Mouse (Mus musculus) megakaryocyte, embryonic 14.5 days (primary cell): ENCODE data around the gene Rnf31.

Experiments
- FLI1 ChIP-seq: IDR thresholded peaks from 2 replicates; pipeline ENCODE4 v1.6.1; 2012; ENCODE audit warnings: low read length, inconsistent platforms, mixed read lengths
- GATA1 ChIP-seq: IDR thresholded peaks from 3 replicates; pipeline ENCODE4 v1.6.1; 2012; ENCODE audit warnings: mixed read lengths, low read length, inconsistent platforms, borderline replicate concordance

GRCm38 (mm10) chr14:55584303-55584701 lies 7.2 kb upstream of the Rnf31 start:
- TF ChIP-seq GATA1 (no peak), FLI1 (no peak)
